Mouse (Mus musculus) heart, embryonic 11.5 days (tissue): ENCODE measurements around the gene Cdc42se2. TPM values are rescaled to one million over a fixed set of nuclear protein-coding genes. Genes with fewer than 3 reads are reported as not detected.

Experiments
- ATAC-seq: fragments of 200-750 bp; cut with Nextera tagmentation; replicated peaks from 2 replicates; pipeline ENCODE4 v1.8.0; 2017; ENCODE audit warnings: moderate library complexity; ENCODE audit not compliant: insufficient number of reproducible peaks, low FRiP score, low TSS enrichment
- H3K27ac ChIP-seq: fragments of 300-500 bp; sonication (generic); 2 replicates; pipeline ENCODE4 v1.5.1; 2014; ENCODE audit warnings: mild to moderate bottlenecking, low read depth, low read length
- H3K27me3 ChIP-seq: fragments of 300-500 bp; sonication (generic); 2 replicates; pipeline ENCODE4 v1.6.1; 2014; ENCODE audit warnings: mild to moderate bottlenecking, low read length, mixed read lengths; ENCODE audit not compliant: control insufficient read depth, insufficient read depth
- H3K36me3 ChIP-seq: fragments of 300-500 bp; sonication (generic); 2 replicates; pipeline ENCODE4 v1.6.1; 2014; ENCODE audit warnings: mild to moderate bottlenecking, low read length, moderate library complexity, mixed read lengths; ENCODE audit not compliant: control insufficient read depth, insufficient read depth
- H3K4me1 ChIP-seq: fragments of 300-500 bp; sonication (generic); 2 replicates; pipeline ENCODE4 v1.6.1; 2014; ENCODE audit warnings: low read length; ENCODE audit not compliant: control insufficient read depth, insufficient read depth
- H3K4me2 ChIP-seq: fragments of 300-500 bp; sonication (generic); 2 replicates; pipeline ENCODE4 v1.6.1; 2014; ENCODE audit warnings: mild to moderate bottlenecking, moderate library complexity
- H3K4me3 ChIP-seq: fragments of 300-500 bp; sonication (generic); 2 replicates; pipeline ENCODE4 v1.5.1; 2014; ENCODE audit warnings: low read depth, low read length
- H3K9ac ChIP-seq: fragments of 300-500 bp; sonication (generic); 2 replicates; pipeline ENCODE4 v1.6.1; 2014; ENCODE audit warnings: mild to moderate bottlenecking, low read depth, low read length, moderate library complexity
- H3K9me3 ChIP-seq: fragments of 300-500 bp; sonication (generic); replicated peaks from 2 replicates; pipeline ENCODE4 v1.6.1; 2016; ENCODE audit warnings: low read length; ENCODE audit not compliant: control insufficient read depth
- WGBS: fragments of 180-500 bp; shearing (Covaris S2); extraction: QIAGEN DNeasy Blood & Tissue Kit; methylation state at CpG from one replicate; pipeline ENCODE4 v1.1.7; 2014; ENCODE audit not compliant: insufficient replicate concordance; 5-methylcytosine and 5-hydroxymethylcytosine counted together
- polyA plus RNA-seq: library from polyadenylated mRNA; unstranded; fragments of >200 nt; fragmentation: Nextera tagmentation; extraction: Ambion mirVana; gene quantifications from 2 replicates; pipeline ENCODE4 v1.2.1, GENCODE M21; 2014

Cdc42se2 gene
- polyA plus RNA-seq, 1 experiment from 2014 or later = 65.6 TPM

DNA sequence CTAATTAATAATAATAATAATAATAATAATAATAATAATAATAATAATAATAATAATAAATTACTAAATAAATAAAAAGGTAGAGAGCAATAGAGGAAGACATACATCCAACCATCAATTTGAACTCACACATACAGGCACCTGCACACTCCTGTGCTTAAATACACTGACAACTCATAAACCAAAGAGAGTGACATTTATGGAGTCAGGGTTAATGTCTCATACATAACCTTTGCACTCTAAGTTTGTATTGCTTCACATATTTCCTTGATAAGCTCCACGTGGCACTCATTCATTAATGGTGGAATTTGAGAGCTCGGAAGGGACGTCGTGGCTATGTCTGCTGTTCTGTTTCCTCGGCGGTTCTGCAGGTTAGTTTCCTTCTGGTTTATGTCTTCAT lies 15.1 kb upstream of the Cdc42se2 start:
- H3K27ac ChIP-seq = no peak overlapping the region
- WGBS = 55% methylated on average over 6 of the region's 6 CpGs
- H3K27me3 ChIP-seq = no peaks in the 10 kb centered on the region
- no peaks in the 10 kb centered on the region for H3K9me3 ChIP-seq
- no peak for ATAC-seq
- no peak overlapping the region for H3K4me2 ChIP-seq
- no peak overlapping the region for H3K9ac ChIP-seq
- H3K36me3 ChIP-seq = no peaks in the 10 kb centered on the region
- H3K4me3 ChIP-seq = no peak overlapping the region
- H3K4me1 ChIP-seq = no peaks in the 10 kb centered on the region

DNA sequence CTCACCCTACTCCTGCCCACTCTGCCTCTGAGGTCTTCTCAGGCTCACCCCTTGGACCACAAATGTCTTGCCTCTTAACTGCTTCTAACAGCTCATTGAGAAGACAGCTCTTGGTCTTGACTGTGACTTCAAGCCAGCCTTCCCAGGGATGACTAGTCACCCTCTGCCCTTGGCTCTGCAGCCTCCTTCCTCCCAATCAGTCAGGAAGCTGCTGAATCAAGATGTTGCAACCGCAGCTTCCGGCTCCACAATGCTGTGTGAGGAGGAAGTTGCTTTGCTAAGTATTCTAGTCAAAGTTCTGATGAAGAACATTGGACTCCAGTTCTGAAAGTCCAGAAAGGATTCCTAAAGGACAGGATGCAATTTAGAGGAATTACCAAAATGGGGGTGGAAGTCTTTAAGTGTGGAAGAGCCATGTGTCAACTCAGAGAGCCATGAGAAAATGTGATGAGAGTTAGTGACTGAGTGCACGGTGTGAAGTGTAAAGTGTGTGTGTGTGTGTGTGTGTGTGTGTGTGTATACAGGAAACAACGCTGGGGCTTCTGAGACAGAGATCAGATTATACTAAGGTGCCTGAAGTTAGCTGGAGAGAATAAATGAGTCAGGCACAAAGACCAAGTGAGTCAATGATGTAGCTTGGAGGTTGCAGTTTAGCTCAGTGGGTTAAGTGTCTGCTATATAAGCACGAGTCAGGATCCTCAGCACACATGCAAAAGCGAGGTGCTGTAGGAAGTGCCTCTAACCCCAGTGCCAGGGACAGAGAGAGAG lies 14.5 kb upstream of the Cdc42se2 start:
- Histone ChIP-seq H3K27ac (no peak overlapping the region), H3K27me3 (no peaks in the 10 kb centered on the region), H3K36me3 (no peaks in the 10 kb centered on the region), H3K4me1 (no peaks in the 10 kb centered on the region), H3K4me3 (no peak overlapping the region), H3K9ac (no peak overlapping the region), H3K9me3 (no peaks in the 10 kb centered on the region), H3K4me2 (no peak overlapping the region)
- ATAC-seq = no peak
- WGBS = 51% methylated on average over 6 of the region's 6 CpGs

DNA sequence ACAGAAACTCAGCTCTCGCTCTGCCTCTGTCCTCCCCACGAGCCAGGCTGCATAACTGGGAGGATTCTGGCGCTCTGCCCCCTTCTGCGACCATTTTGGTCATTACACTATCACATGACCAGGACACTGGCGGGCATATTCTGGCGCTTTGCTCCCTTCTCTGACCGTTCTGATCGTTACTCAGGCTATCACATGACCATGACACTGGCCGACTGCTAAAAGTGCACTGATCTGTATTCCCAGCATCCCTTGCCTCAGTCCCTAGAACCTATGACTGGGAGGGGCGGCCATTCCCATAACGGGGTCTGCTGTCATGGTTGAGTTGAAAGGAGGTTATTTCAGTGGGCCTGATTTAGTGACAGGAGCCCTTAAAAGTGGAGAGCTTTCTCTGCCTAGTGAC lies 9.1 kb upstream of the Cdc42se2 start:
- 71% methylated on average over 11 of the region's 11 CpGs for WGBS
- no peaks in the 10 kb centered on the region for H3K36me3 ChIP-seq
- ATAC-seq = no peak
- no peak overlapping the region for H3K4me3 ChIP-seq
- no peaks in the 10 kb centered on the region for H3K27me3 ChIP-seq
- H3K9me3 ChIP-seq = no peaks in the 10 kb centered on the region
- H3K9ac ChIP-seq = no peak overlapping the region
- no peaks in the 10 kb centered on the region for H3K4me1 ChIP-seq
- no peak overlapping the region for H3K27ac ChIP-seq
- H3K4me2 ChIP-seq = no peak overlapping the region

DNA sequence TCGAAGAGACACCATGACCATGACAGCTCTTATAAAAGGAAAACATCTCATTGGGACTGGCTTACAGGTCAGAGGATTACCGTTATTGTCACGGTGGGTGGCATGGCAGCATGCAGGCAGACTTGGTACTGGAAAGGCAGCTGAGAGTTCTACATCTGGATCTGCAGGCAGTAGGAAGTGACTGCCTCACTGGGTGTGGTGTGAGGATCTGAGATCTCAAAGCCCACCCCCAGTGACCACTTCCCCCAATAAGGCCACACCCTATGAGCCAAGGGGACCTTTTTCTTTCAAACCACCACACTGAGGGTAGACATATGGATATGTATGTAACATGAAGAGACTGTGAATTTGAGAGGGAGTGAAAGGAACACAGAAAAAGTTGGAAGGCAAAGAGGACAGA lies 7.2 kb upstream of the Cdc42se2 start:
- 86% methylated on average over 3 of the region's 3 CpGs for WGBS
- Histone ChIP-seq H3K27ac (no peak overlapping the region), H3K27me3 (no peaks in the 10 kb centered on the region), H3K4me3 (no peak overlapping the region), H3K36me3 (no peaks in the 10 kb centered on the region), H3K4me2 (no peak overlapping the region), H3K9me3 (no peaks in the 10 kb centered on the region), H3K4me1 (no peaks in the 10 kb centered on the region), H3K9ac (no peak overlapping the region)
- ATAC-seq = no peak

DNA sequence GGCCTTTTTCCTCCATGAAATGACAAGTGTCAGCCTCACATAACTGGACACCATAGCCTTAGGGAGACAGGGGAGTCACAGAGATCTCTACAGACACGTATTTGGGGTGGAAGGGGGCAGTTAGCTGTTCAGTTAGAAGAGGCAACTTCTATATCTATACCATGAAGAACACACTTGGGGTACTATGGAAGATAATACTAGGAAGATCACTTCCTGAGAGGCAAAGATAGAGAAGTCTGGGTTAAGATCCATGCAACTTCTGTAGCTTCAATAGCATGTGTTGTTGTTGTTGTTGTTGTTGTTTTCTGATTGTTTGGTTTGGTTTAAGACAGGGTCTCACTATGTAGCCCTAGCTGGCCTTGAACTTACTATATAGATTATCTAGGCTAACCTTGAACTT lies 5.7 kb upstream of the Cdc42se2 start:
- no peak overlapping the region for H3K9ac ChIP-seq
- no peak for ATAC-seq
- no peak overlapping the region for H3K4me2 ChIP-seq
- H3K27ac ChIP-seq = no peak overlapping the region
- H3K27me3 ChIP-seq = no peaks in the 10 kb centered on the region
- H3K4me3 ChIP-seq = no peak overlapping the region
- 38% methylated on average over 1 of the region's 1 CpGs for WGBS
- H3K9me3 ChIP-seq = no peaks in the 10 kb centered on the region
- no peaks in the 10 kb centered on the region for H3K4me1 ChIP-seq
- no peaks in the 10 kb centered on the region for H3K36me3 ChIP-seq

DNA sequence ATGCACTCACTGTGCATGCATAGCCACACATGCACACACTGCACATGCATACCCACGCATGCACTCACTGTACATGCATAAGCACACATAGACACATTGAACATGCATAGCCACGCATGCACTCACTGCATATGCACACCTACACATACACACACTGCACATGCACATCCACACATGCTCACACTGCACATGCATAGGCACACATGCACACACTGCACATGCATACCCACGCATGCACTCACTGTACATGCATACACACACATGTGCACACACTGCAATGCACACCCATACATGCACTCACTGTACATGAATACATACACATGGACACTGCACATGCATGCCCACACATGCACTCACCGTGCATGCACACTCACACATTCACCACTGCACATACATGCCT lies 4.0 kb upstream of the Cdc42se2 start:
- WGBS = 86% methylated on average over 4 of the region's 4 CpGs
- Histone ChIP-seq H3K4me2 (no peak overlapping the region), H3K9ac (no peak overlapping the region), H3K27ac (no peak overlapping the region), H3K4me3 (no peak overlapping the region), H3K9me3 (no peaks in the 10 kb centered on the region), H3K27me3 (no peaks in the 10 kb centered on the region), H3K36me3 (no peaks in the 10 kb centered on the region), H3K4me1 (peaks cover under 1% of the 10 kb centered on the region; the same call in 1 of the 2 replicates)
- no peak for ATAC-seq

DNA sequence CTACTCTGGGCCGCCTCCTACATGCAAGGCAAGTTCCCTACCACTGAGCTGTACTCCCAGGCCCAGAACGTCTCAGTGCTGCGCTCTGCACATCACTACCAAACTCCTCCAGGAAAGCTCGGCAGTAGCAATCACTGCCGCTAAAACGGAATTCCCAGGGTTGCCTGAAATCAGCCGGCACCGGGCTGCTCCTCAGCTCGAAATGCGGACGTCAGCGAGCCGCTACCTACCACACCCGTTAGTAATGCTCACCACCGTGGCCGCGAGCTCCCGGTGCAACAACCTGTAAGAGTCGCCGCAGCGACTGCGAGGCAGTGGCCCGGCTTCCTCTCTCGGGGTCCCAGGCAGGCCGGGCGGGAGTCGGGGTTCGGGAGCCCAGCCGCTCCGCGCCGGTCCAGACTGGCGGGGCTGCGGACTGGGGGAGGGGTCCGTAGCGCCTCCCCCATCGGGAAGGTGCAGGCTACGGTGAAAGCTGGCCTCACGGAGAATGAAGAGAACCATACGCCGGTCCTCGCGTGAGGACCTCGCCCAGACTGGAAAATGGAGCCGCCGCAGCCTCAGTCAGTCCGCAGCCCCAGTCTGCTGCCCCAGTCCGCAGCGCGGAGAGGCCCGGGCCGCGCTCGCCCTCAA lies 502 bp downstream of the Cdc42se2 start:
- peak; percentile 81 for ATAC-seq

DNA sequence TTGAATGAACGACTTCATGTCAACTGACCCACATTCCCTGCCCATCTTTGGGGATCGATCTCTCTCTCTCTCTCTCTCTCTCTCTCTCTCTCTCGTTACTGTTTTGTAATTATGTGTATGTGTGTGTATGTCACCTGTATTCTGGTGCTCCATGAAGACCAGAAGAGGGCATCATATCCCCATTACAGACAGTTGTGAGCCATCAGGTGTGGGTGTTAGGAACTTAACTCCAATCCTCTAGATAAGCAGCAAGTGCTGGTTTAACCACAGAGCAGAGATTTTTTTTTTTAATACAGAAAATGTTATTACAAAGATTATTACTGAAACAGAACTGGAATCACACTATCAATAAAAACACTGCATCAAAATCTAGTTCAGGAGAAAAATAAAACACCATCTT lies 1.9 kb downstream of the Cdc42se2 start:
- no peak overlapping the region for H3K9ac ChIP-seq
- no peaks in the 10 kb centered on the region for H3K27me3 ChIP-seq
- peaks cover 6% of the 10 kb centered on the region for H3K4me1 ChIP-seq
- H3K4me3 ChIP-seq = no peak overlapping the region
- H3K4me2 ChIP-seq = no peak overlapping the region
- ATAC-seq = no peak
- 84% methylated on average over 3 of the region's 3 CpGs for WGBS
- H3K27ac ChIP-seq = no peak overlapping the region
- no peaks in the 10 kb centered on the region for H3K9me3 ChIP-seq
- no peaks in the 10 kb centered on the region for H3K36me3 ChIP-seq

More for the DNA sequence above, 502 bp downstream of the Cdc42se2 start:
- H3K36me3 ChIP-seq = no peaks in the 10 kb centered on the region
- peak overlapping the region; percentile 93 for H3K4me3 ChIP-seq
- 1% methylated on average over 53 of the region's 54 CpGs for WGBS
- no peaks in the 10 kb centered on the region for H3K9me3 ChIP-seq
- H3K4me2 ChIP-seq = peak overlapping the region; percentile 80
- H3K4me1 ChIP-seq = peaks cover 6% of the 10 kb centered on the region
- peak overlapping the region; percentile 97 for H3K9ac ChIP-seq
- H3K27ac ChIP-seq = peak overlapping the region; percentile 99
- H3K27me3 ChIP-seq = no peaks in the 10 kb centered on the region

DNA sequence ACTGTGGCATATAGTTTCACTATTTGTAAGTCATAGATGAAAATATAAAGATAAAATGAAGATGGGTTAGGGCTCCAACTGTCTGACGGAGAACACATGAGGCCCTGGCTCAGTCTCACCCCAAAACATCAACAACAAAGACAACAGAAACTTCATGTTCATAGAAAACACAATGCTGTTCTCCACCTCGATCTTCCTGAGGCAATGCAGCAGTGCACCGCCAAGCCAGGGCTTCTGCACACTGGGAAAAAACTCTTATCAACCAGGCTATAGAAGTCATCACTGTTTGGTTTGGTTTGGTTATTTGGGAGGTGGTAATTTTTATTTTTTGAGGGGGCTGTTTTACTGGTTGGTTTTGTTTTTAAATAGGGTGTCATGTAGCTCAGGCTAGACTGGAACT lies 3.0 kb downstream of the Cdc42se2 start:
- peaks cover 6% of the 10 kb centered on the region for H3K4me1 ChIP-seq
- 84% methylated on average over 3 of the region's 3 CpGs for WGBS
- H3K27me3 ChIP-seq = no peaks in the 10 kb centered on the region
- H3K27ac ChIP-seq = no peak overlapping the region
- H3K4me3 ChIP-seq = no peak overlapping the region
- no peak for ATAC-seq
- H3K36me3 ChIP-seq = no peaks in the 10 kb centered on the region
- H3K9ac ChIP-seq = no peak overlapping the region
- no peak overlapping the region for H3K4me2 ChIP-seq
- H3K9me3 ChIP-seq = no peaks in the 10 kb centered on the region
